Mouse (Mus musculus) kidney, adult 2 months (tissue): Measurements from ENCODE around the gene Spg7.

ENCODE experiments used
- CTCF ChIP-seq: fragments of 200-500 bp; conservative IDR thresholded peaks from 2 replicates; pipeline ENCODE4 v1.5.1; 2011; ENCODE audit warnings: low read depth, mild to moderate bottlenecking, control low read depth, low read length, moderate library complexity, mixed read lengths; ENCODE audit not compliant: insufficient read depth, insufficient read length
- POLR2A ChIP-seq: fragments of 200-500 bp; IDR thresholded peaks from one replicate; pipeline ENCODE4 v1.6.1; 2011; ENCODE audit warnings: low read depth, low read length, control low read depth

DNA sequence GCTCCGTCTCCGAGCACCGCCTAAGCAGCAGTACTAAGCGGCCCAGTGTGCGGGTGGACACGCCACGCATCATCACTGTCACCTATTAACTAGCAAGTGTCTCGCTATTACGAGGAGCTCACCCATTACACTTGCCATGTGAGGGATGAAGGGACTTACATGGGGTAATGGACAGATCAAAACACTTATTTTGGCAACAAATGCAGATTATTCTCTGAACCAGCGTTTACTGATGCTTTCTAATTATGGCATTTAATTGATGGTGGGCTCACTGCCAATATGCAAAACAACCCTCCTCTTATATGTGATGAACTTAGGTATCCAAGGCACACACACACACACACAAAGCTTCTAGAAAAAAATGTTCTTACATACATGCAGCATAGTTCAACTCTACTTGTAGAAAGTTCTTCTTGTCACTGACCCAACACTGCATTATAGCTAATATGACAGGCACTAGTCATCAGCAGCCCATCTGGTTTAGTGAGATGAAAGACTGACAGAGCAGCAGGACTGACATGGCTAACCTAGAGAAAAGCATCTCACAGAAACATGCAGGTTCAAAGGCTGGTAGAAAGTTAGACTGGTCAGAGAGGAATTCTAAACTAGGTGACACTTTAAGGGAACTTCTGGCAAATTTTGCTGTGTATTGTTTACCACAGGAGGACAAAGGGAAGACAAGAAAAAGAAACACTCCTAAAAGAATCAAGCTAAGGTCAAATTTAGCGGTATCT, 23.2 kb upstream of the Spg7 start:
- TF ChIP-seq POLR2A (no peak), CTCF (no peak)
